Mouse (Mus musculus): ENCODE data around the gene Cyp3a16.
"Not testable (repeated sequence)": the region's sequence is repeated elsewhere in the genome, so short reads cannot be mapped to it uniquely, and the experiment has no call there.

The Cyp3a16 gene

DNA sequence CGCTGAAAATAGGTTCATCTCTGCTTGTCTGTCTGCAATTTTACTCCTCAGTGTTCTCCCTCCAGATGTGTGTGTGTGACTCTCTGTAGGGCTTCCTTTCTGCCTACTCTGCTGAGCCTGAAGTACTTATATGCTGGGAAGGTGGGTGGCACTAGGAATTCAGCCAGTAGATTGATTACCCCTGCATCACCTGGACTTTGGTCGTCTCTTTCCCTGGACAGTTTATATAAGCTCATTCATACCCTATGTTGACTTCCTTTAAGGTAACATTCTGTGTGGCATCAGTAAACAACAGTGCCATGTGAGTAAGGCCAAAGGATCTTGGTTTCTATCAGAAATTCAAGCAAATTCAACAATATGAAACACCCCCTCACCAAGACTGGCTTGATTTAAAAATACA is at the start of gene Cyp3a16:
Gene Cyp3a16 (minus strand): TSS at position 101 of the 400 bp plus-strand sequence.
- not testable (repeated sequence) for DNase-seq (ENCODE audit: low spot score)

DNA sequence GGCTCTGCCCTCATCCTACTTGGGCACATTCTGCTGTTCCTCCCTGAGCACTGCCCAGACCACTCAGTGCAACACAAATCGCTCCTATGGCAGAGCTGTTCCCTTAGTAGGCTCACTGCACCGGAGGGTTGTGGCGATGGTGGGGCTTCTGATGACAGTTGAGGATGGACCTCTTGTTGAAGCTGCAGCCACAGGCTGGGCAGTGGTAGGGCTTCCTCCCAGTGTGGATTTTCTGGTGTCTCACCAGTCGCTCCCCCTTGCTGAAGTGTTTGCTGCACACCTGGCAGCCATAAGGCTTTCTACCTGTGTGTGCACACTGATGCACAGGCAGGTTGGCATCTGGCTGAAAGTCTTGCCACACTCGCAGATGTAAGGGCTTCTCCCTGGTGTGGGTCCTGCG is 20.8 kb upstream of the Cyp3a16 start:
- no peak for DNase-seq (ENCODE audit: low spot score)

GRCm38 (mm10) chr5:145464304-145465088 is 5.0 kb downstream of the Cyp3a16 start:
- DNase-seq (ENCODE audit: low spot score): no peak

DNA sequence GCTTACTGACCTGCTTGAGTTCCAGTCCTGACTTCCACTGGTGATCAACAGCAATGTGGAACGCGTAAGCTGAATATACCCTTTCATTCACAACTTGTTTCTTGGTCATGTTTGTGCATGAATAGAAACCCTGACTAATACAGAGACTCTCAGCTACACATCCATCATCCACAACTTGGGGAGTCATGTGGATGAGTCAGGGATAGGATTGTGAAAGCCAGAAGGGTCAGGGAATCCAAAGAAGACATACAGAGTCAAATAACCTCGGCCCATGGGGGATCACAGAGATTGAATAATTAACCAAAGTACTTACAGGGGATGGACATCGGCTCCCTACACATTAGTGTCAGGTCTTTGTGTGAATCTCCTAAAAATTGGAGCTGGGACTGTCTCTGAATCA is 7.2 kb downstream of the Cyp3a16 start:
- DNase-seq (ENCODE audit: low spot score): no peak

- no peak for DNase-seq (ENCODE audit: low spot score)
Measured at GRCm38 (mm10) chr5:145454389-145454788, 15.1 kb downstream of the Cyp3a16 start.

DNA sequence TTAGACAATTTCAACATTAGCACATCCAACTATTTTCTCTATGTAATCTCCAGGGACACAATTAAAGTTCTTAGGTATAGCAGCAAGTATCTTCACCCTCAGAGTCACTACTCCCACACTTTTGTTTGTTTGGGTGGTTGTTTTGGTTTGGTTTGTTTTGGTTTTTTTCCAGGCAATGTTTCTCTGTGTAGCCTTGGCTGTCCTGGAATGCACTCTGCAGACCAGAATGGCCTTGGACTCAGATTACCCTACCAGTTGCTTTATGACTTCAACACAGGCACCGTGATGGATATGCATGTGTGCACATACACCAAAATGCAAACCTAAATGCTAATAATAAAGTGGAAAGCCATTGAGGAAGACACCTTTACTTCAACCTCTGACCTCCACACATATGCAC is 35.8 kb downstream of the Cyp3a16 start:
- DNase-seq (ENCODE audit: low spot score): no peak

DNA sequence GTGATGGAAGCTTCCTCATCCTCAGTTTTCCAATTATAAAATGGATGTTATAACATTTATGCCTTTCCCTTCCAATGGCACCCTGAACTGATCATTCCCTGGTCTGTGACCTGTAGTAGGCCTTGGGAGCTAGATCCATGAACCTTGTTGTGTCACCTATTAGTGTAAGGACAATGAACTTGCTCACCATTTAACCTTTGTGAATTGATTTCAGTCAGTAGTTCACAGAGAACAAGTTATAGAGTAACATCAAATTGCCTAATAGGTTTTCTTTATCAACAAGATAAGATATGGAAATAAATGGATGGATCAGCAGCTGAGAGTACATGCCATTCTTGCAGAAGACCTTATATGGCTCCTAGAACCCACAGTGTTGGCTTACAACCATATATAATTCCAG is 38.5 kb downstream of the Cyp3a16 start:
- DNase-seq (ENCODE audit: low spot score): no peak

DNA sequence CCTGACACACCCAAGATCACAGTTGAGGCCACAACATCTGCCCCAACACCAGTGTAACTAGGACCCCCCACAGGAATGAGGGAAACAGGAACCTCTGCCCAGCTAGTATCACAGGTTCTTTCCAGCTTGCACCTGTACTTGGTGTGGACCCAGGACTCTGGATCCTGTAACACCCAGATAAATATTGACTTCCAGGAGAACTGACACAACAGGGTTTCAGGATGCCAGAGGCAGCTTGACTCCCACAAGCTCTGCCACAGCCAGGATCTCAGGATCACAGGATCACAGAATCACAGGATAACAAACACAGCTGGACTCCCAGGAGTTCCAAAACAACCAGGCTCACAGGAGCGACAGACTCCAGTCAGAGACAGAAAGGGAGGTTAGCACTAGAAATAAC is 47.2 kb downstream of the Cyp3a16 start:
- no peak for DNase-seq (ENCODE audit: low spot score)

DNA sequence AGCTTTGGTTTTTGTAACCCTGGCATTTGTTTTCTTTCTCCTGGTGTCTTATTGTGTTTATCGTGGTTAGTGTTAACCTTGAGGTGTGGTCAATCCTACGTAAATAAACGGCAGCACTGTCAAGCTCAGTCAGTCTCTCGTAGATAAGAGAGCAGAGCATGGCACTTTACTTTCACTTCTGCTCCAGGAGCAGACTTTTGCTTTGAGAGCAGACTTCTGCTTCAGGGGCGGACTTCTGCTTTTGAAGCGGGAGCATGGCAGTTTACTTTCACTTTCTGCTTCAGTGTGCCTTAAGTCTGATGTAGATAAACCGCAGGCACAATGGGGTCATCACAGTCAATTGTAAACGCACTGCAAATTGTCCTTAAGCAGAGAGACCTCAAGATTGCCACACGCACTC is 54.1 kb downstream of the Cyp3a16 start:
- DNase-seq (ENCODE audit: low spot score): not testable (repeated sequence)
